ENCODE assay signal across 8 mouse cellular contexts in genomic region chr10:76623734-76624133, GRCm38 (mm10). TPM values are rescaled to one million over a fixed set of nuclear protein-coding genes. Genes with fewer than 3 reads are reported as not detected.
DNase-seq lines count a peak whose midpoint lies in the region; ATAC-seq and TF ChIP-seq lines count a peak whose summit lies in the region.

No protein-coding gene starts in this region.

- 0 out of 2 replicates have a peak overlapping the region, but pooled peaks have one; percentile 50 for H3K9ac ChIP-seq in kidney, embryonic 15.5 days

- no peak for TF ChIP-seq POLR2A in embryonic fibroblast, embryonic 13.5 days (IDR thresholded peaks at IDR 0.05; ENCODE audit: low read depth, low read length)
- no peak for TF ChIP-seq POLR2A in myocyte (IDR thresholded peaks at IDR 0.05; ENCODE audit: insufficient read length, low read depth)

- DNase-seq in kidney, adult 18-20 months = no peak
- DNase-seq in induced T-regulatory cell, adult 2 months (ENCODE audit: low read depth) = peak; percentile 5
- DNase-seq in layer of hippocampus, adult 2 months (ENCODE audit: low spot score in 2 of 2) = no peak
- DNase-seq in spleen, postnatal 4 days (ENCODE audit: low spot score in 2 of 2) = no peak

- peaks cover 14% of the 10 kb centered on the region for H3K4me1 ChIP-seq in kidney, embryonic 15.5 days
- no peaks in the 10 kb centered on the region for H3K4me1 ChIP-seq in embryonic fibroblast, embryonic 13.5 days (ENCODE audit: control insufficient read depth, insufficient read depth, low read length)

- ATAC-seq in kidney, embryonic 15.5 days (replicated peaks; ENCODE audit: low FRiP score) = peak; percentile 9; the same call in 1 of the 2 replicates
- no peak for ATAC-seq in megakaryocyte, adult 5-6 weeks (ENCODE audit: poor library complexity, severe bottlenecking)

- H3ac ChIP-seq in myocyte (ENCODE audit: control insufficient read depth, insufficient read length) = no peak overlapping the region

- no peaks in the 10 kb centered on the region for H3K79me2 ChIP-seq in myocyte (ENCODE audit: control insufficient read depth, insufficient read depth)

- H3K4me3 ChIP-seq in kidney, embryonic 15.5 days (replicated peaks) = peak overlapping the region; percentile 54
- no peak overlapping the region for H3K4me3 ChIP-seq in embryonic fibroblast, embryonic 13.5 days (ENCODE audit: insufficient read depth, low read length)
- H3K4me3 ChIP-seq in myocyte = peak overlapping the region; percentile 7
- no peak overlapping the region for H3K4me3 ChIP-seq in layer of hippocampus, adult 2 months

- peak overlapping the region; percentile 51; the same call in 1 of the 2 replicates for H3K27ac ChIP-seq in kidney, embryonic 15.5 days
- H3K27ac ChIP-seq in embryonic fibroblast, embryonic 13.5 days (ENCODE audit: insufficient read depth, low read length) = peak overlapping the region; percentile 43; the same call in 1 of the 2 replicates
- H3K27ac ChIP-seq in layer of hippocampus, adult 2 months = no peak overlapping the region

- H3K4me2 ChIP-seq in kidney, embryonic 15.5 days = peak overlapping the region; percentile 74
- H3K4me2 ChIP-seq in myocyte (ENCODE audit: low read depth) = no peak overlapping the region

- no peaks in the 10 kb centered on the region for H3K9me3 ChIP-seq in kidney, embryonic 15.5 days (replicated peaks)

- 0 out of 2 replicates have a peak, but pooled peaks cover 6% of the 10 kb centered on the region for H3K27me3 ChIP-seq in kidney, embryonic 15.5 days
- H3K27me3 ChIP-seq in myocyte (ENCODE audit: control insufficient read depth, insufficient read depth, insufficient read length) = peaks cover 3% of the 10 kb centered on the region

- WGBS in kidney, embryonic 15.5 days = 22% methylated on average over 7 of the region's 7 CpGs

- no peak for TF ChIP-seq CTCF in embryonic fibroblast, embryonic 13.5 days (IDR thresholded peaks at IDR 0.05; ENCODE audit: borderline replicate concordance, insufficient read depth, low read length)
- TF ChIP-seq CTCF in layer of hippocampus, adult 2 months (conservative IDR thresholded peaks at IDR 0.05) = no peak

- H3K36me3 ChIP-seq in kidney, embryonic 15.5 days = no peaks in the 10 kb centered on the region
- H3K36me3 ChIP-seq in myocyte (ENCODE audit: control insufficient read depth, insufficient read depth) = no peaks in the 10 kb centered on the region

TF ChIP-seq in myocyte, 11 proteins besides CTCF, POLR2A, EP300 and RAD21:
- no peak for TF ChIP-seq CEBPB (IDR thresholded peaks at IDR 0.05; ENCODE audit: insufficient read depth, poor library complexity, severe bottlenecking)
- no peak for TF ChIP-seq E2F4 (IDR thresholded peaks at IDR 0.05; ENCODE audit: insufficient read depth)
- no peak for TF ChIP-seq POLR2AphosphoS2 (IDR thresholded peaks at IDR 0.05; ENCODE audit: insufficient read length, low read depth)
- no peak for TF ChIP-seq USF1 (IDR thresholded peaks at IDR 0.05; ENCODE audit: low read depth)
- TF ChIP-seq MYOG (IDR thresholded peaks at IDR 0.05; ENCODE audit: control insufficient read depth in 1 of 3, insufficient read depth in 1 of 3, insufficient read length in 2 of 3, low read depth in 2 of 3) = no peak
- TF ChIP-seq MAX (IDR thresholded peaks at IDR 0.05; ENCODE audit: low read depth) = no peak
- no peak for TF ChIP-seq REST (IDR thresholded peaks at IDR 0.05; ENCODE audit: insufficient read depth, insufficient read length)
- TF ChIP-seq TCF3 (IDR thresholded peaks at IDR 0.05; ENCODE audit: insufficient read length, low read depth) = no peak
- no peak for TF ChIP-seq SRF (IDR thresholded peaks at IDR 0.05; ENCODE audit: control insufficient read depth, insufficient read length, low read depth)
- no peak for TF ChIP-seq TCF12 (IDR thresholded peaks at IDR 0.05; ENCODE audit: insufficient read depth, poor library complexity, severe bottlenecking)
- TF ChIP-seq MYOD1 (IDR thresholded peaks at IDR 0.05; ENCODE audit: control insufficient read depth in 1 of 3, insufficient read length in 2 of 3, low read depth in 2 of 3) = no peak

RNA-seq across cellular contexts. Expression of gene Col6a2, which starts 0.3 kb away (rescaled TPM):
- polyA plus RNA-seq in kidney, embryonic 15.5 days (2015; fragmentation: Nextera tagmentation; extraction: Ambion mirVana) = 61.9 and 88.8 TPM in 2 replicates
- 476 and 628 TPM in 2 replicates for polyA plus RNA-seq in embryonic fibroblast, embryonic 13.5 days (2011; ENCODE audit: insufficient read length, low read depth, missing spikeins)
- polyA plus RNA-seq in myocyte (2012; fragmentation: generic; extraction: Trizol) = 63.3 TPM
- total RNA-seq in layer of hippocampus, adult 2 months (2021) = 1 to 10 TPM; 4.7 to 4.8 TPM
- 0.13 TPM in 1 of 2 replicates, not detected in the other for total RNA-seq in megakaryocyte, adult 5-6 weeks (2015)
- not detected in 2 replicates for total RNA-seq in megakaryocyte, adult 5-6 weeks (2017)

RNA-seq across cellular contexts. Expression of gene Ftcd, which starts 48.3 kb away (rescaled TPM):
- polyA plus RNA-seq in kidney, embryonic 15.5 days (2015; fragmentation: Nextera tagmentation; extraction: Ambion mirVana) = 0.66 and 0.97 TPM in 2 replicates
- not detected in 2 replicates for polyA plus RNA-seq in embryonic fibroblast, embryonic 13.5 days (2011; ENCODE audit: insufficient read length, low read depth, missing spikeins)
- polyA plus RNA-seq in myocyte (2012; fragmentation: generic; extraction: Trizol) = not detected
- total RNA-seq in layer of hippocampus, adult 2 months (2021) = not detected
- not detected in 2 replicates for total RNA-seq in megakaryocyte, adult 5-6 weeks (2015)
- total RNA-seq in megakaryocyte, adult 5-6 weeks (2017) = not detected in 2 replicates

Comparison
In these comparisons a context has a peak if more than half of its experiments do, and no peak if none do; other contexts are left out.
1. H3K4me3 ChIP-seq: peak in kidney, embryonic 15.5 days (single experiment) and myocyte (single experiment); none in embryonic fibroblast, embryonic 13.5 days (single experiment) and layer of hippocampus, adult 2 months (single experiment).